Mouse (Mus musculus) right cerebral cortex, adult 2 months (tissue): ENCODE measurements at regions not wholly inside any gene's neighbourhood (a gene's known extent, or its start where the extent isn't known, plus 50 kb on each side); places are given as distances from the start of the nearest gene placed in this dataset.

Experiments used
- DNase-seq, 2 experiments: peaks; one replicate each; pipeline ENCODE4 v3.0.0; 2021 to 2022; ENCODE audit warnings: low spot score in 2 of 2

GRCm38 (mm10) chr12:71370091-71370490, 60.4 kb downstream of the Dact1 start:
- DNase-seq, result no peak

GRCm38 (mm10) chr12:71371948-71372347, 62.3 kb downstream of the Dact1 start:
- DNase-seq, result no peak

GRCm38 (mm10) chr12:71373633-71374032, 63.9 kb downstream of the Dact1 start:
- no peak for DNase-seq

- DNase-seq, result peak in 1 of 2 experiments; percentile 15
Measured at GRCm38 (mm10) chr12:71376446-71376845, 66.8 kb downstream of the Dact1 start.

GRCm38 (mm10) chr12:71376966-71377365, 67.3 kb downstream of the Dact1 start:
- no peak for DNase-seq

GRCm38 (mm10) chr12:71379626-71380423, 70.1 kb downstream of the Dact1 start:
- no peak for DNase-seq

GRCm38 (mm10) chr12:71380424-71380761, 70.7 kb downstream of the Dact1 start:
- DNase-seq, result no peak

GRCm38 (mm10) chr12:71386251-71386650, 76.6 kb downstream of the Dact1 start:
- DNase-seq, result no peak

GRCm38 (mm10) chr12:71391481-71391880, 81.8 kb downstream of the Dact1 start:
- DNase-seq, result peak in 1 of 2 experiments; percentile 27

GRCm38 (mm10) chr12:71393752-71394151, 84.1 kb downstream of the Dact1 start:
- DNase-seq, result no peak

- DNase-seq, result no peak
Measured at GRCm38 (mm10) chr12:71397456-71397855, 87.8 kb downstream of the Dact1 start.

GRCm38 (mm10) chr12:71398701-71399100, 89.0 kb downstream of the Dact1 start:
- DNase-seq, result no peak

- DNase-seq, result no peak
Measured at GRCm38 (mm10) chr12:71400201-71400600, 90.5 kb downstream of the Dact1 start.

GRCm38 (mm10) chr12:71401621-71402416, 92.1 kb downstream of the Dact1 start:
- no peak for DNase-seq

GRCm38 (mm10) chr12:71407294-71407693, 97.6 kb downstream of the Dact1 start:
- no peak for DNase-seq

GRCm38 (mm10) chr12:71408396-71409050, 98.8 kb downstream of the Dact1 start:
- no peak for DNase-seq

GRCm38 (mm10) chr12:71412331-71412730, 102.6 kb downstream of the Dact1 start:
- no peak for DNase-seq

GRCm38 (mm10) chr12:71416968-71417367, 107.3 kb downstream of the Dact1 start:
- DNase-seq, result no peak

- DNase-seq, result no peak
Measured at GRCm38 (mm10) chr12:71418186-71418585, 108.5 kb downstream of the Dact1 start.

GRCm38 (mm10) chr12:71419161-71419560, 109.5 kb downstream of the Dact1 start:
- DNase-seq, result no peak

GRCm38 (mm10) chr12:71426023-71426719, 116.5 kb downstream of the Dact1 start:
- no peak for DNase-seq

- DNase-seq, result no peak
Measured at GRCm38 (mm10) chr12:71427974-71428373, 118.3 kb downstream of the Dact1 start.
